Mouse (Mus musculus): ENCODE results near the gene Rps21.

DNA sequence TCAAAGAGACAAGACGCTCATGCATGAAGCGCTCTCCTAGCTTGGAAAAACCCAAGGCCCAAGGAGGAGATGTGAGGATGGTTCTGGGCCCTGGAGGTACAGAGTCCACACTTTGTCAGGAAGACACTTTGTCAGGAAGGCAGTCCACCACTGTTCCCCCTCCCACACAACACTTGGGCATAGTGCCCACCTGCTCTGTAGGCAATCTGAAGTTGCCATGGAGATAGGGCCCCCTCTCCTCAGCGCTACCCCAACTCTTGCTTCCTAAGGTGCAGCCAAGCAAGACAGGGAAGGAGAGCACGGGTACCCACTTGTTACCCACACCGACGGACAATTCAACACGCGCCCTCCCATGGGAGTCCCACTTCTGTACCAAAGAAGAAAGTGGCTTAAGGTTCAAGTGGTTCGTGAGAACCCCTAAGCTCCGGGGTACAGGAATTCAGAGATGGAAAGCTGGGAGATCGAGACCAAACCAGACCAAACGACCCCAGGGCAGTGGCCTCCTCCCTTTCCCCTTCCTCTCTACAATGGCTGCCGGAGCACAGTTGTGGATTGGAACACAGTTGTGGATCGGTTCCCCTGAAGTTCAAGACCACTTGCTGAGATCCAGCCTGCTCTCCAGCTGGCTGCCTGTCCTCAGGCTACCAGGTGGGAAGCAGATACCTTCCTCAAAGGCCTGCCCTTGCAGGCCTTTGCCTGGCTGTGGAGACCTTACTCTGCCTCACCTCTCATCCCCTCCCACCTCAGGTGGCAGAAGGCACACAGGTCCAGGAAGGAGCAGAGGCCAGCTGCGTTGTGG, 37.8 kb upstream of the Rps21 start:
- TF ChIP-seq CTCF (IDR thresholded peaks at IDR 0.05; ENCODE audit: low read depth, low read length) (no peak), POLR2A (IDR thresholded peaks at IDR 0.05; ENCODE audit: extremely low read depth, insufficient read depth, low read length) (no peak)
